Mouse (Mus musculus): ENCODE measurements around the gene Ly86. TPM values are rescaled to one million over a fixed set of nuclear protein-coding genes. Genes with fewer than 3 reads are reported as not detected.

The Ly86 gene
- polyA plus RNA-seq, 1 experiment from 2014 or later: 10.7 TPM

DNA sequence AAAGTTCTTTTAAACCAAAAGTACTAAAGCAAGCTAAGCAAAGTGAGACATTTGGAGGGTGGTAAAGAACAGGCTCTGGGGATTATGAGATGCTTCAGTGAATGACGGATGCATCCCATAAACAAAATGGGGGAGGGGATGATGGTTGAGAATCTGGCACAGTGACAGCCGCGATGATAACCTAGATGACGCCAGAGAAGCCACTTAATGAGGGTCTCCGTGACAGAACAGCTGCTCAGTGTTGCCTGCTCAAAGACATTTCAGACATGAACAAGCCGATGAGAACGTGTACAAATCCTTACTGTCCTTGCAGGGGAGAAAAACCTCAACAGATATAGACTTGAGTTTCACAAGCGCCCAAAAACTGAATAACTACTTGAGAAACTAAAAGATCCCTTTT lies 15.3 kb upstream of the Ly86 start:
- Histone ChIP-seq H3K9ac (replicated peaks) (no peak overlapping the region), H3K4me2 (no peak overlapping the region), H3K4me3 (replicated peaks) (no peak overlapping the region), H3K4me1 (no peaks in the 10 kb centered on the region), H3K9me3 (replicated peaks) (no peaks in the 10 kb centered on the region), H3K36me3 (no peaks in the 10 kb centered on the region), H3K27me3 (replicated peaks) (no peaks in the 10 kb centered on the region), H3K27ac (replicated peaks) (no peak overlapping the region)
- WGBS: 67% methylated on average over 8 of the region's 8 CpGs
- ATAC-seq (ENCODE audit: low FRiP score): no peak

DNA sequence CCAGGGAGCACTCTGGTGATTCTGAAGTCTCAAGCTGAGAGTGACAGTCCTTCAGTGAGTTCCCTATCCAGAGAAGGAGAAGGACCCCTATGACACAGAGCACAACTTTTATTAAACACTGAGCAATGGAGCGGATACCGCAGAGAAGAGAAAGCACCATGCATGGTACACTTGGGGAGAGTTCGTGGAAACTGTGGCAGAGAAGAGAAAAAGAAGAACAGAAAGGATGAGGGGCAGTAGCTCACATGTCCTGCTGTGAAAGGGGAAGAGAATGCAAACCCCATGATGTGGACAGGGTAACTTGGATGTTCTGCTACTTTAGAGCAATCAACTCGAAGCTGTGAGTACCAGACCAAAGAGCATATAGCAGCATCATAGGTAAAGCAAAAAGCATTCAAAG lies 14.0 kb upstream of the Ly86 start:
- Histone ChIP-seq H3K4me1 (no peaks in the 10 kb centered on the region), H3K9me3 (replicated peaks) (no peaks in the 10 kb centered on the region), H3K4me2 (no peak overlapping the region), H3K36me3 (no peaks in the 10 kb centered on the region), H3K4me3 (replicated peaks) (no peak overlapping the region), H3K27ac (replicated peaks) (no peak overlapping the region), H3K9ac (replicated peaks) (no peak overlapping the region), H3K27me3 (replicated peaks) (no peaks in the 10 kb centered on the region)
- 75% methylated on average over 4 of the region's 4 CpGs for WGBS
- ATAC-seq (ENCODE audit: low FRiP score): no peak

DNA sequence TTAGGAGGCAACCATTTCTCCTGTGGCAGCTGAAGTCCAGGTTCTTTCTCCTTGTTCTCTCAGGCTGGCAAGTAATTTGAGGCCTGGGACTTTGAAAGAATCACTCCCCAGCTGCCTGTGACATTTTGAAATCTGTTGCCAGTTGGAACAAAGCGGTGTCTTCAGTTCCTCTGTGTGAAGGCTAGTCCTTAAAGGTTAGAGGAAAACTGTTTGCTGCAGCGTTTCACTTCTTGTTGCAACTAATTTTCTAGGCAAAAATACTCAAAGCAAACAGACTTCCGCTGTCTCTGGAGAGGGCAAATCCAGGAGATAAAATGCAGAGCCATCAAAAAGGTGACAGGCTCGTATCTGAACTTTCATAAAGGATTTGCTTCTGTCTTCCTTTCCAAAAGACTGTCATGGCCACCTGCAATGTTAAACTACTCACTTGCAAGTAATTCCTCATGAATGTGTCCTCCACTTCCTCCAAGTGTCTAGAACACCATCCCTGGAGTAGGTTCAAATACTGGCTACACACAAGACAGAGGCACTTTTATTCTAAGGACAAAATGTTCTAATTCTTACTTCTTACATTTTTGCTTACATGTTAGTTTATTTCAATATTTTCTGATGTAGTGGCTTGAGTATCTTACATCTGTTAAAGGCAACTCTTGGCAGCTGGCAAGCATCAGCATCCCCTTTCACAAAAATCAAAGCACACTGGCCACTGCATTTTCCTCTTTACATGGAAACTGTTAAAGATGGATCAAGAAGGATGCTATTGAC lies 12.0 kb upstream of the Ly86 start:
- Histone ChIP-seq H3K9me3 (replicated peaks) (no peaks in the 10 kb centered on the region), H3K4me2 (no peak overlapping the region), H3K4me3 (replicated peaks) (no peak overlapping the region), H3K4me1 (no peaks in the 10 kb centered on the region), H3K9ac (replicated peaks) (no peak overlapping the region), H3K27me3 (replicated peaks) (no peaks in the 10 kb centered on the region), H3K36me3 (no peaks in the 10 kb centered on the region), H3K27ac (replicated peaks) (no peak overlapping the region)
- WGBS: 88% methylated on average over 4 of the region's 4 CpGs
- ATAC-seq (ENCODE audit: low FRiP score): no peak

DNA sequence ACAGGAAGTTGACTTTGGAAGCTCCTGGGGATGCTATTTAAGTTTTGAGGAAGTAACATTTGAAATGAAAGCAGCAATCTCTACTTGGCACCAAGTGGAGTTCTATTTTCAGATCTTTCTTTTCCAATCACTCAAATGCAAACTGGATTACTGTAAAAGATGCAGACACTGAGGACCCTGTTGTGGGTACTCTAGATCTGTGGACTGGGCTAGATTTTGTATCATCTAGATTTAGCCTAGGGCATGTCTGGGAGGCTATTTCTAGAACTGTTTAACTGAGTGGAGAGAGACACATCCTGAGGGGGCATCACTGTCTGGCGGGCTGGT lies 11.5 kb upstream of the Ly86 start:
- Histone ChIP-seq H3K9ac (replicated peaks) (no peak overlapping the region), H3K4me3 (replicated peaks) (no peak overlapping the region), H3K27me3 (replicated peaks) (no peaks in the 10 kb centered on the region), H3K4me1 (no peaks in the 10 kb centered on the region), H3K36me3 (no peaks in the 10 kb centered on the region), H3K9me3 (replicated peaks) (no peaks in the 10 kb centered on the region), H3K4me2 (no peak overlapping the region), H3K27ac (replicated peaks) (no peak overlapping the region)
- ATAC-seq (ENCODE audit: low FRiP score): no peak
- 82% methylated on average over 1 of the region's 1 CpGs for WGBS

DNA sequence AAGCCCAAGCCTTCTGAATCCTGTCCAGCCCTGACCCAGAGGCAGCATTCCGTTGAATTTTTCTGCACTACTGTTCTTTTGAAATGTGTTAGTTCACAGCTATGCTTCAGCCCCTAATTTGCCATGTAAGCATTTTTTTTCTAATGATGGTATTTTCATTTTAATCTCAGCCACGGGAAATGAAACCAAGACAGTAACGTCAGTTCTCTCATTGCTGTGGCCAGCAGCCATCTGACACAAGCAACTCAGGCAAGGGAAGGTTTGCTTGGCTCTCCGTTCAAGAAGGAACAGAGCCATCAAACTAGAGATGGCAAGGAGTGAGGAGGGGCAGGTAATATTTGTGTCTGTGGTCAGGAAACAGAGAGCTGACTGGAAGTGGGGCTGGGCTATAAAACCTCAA lies 7.7 kb upstream of the Ly86 start:
- Histone ChIP-seq H3K4me3 (replicated peaks) (no peak overlapping the region), H3K9me3 (replicated peaks) (no peaks in the 10 kb centered on the region), H3K27me3 (replicated peaks) (no peaks in the 10 kb centered on the region), H3K4me2 (no peak overlapping the region), H3K9ac (replicated peaks) (no peak overlapping the region), H3K27ac (replicated peaks) (no peak overlapping the region), H3K36me3 (no peaks in the 10 kb centered on the region), H3K4me1 (no peaks in the 10 kb centered on the region)
- WGBS: 79% methylated on average over 4 of the region's 4 CpGs
- no peak for ATAC-seq (ENCODE audit: low FRiP score)

DNA sequence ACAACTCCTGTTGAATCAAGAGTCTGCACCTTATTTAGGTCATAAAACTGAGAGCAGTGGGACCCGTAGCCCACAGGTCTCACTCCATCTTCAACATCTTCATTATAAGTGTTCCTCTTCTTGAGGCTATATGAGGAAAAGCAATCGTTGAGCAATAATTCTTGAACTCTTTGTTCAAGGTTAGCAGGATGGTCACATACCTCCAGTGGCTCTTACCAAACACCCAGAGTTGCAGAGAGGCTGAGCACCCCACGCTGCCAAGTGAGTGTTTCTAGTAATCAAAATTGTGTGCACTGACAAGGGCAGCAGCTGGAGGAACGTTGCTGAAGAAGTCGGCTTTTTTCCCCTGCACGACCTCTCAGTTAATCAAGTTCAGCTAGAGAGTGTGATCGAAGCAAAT lies 7.1 kb upstream of the Ly86 start:
- WGBS: 81% methylated on average over 7 of the region's 7 CpGs
- ATAC-seq (ENCODE audit: low FRiP score): no peak

DNA sequence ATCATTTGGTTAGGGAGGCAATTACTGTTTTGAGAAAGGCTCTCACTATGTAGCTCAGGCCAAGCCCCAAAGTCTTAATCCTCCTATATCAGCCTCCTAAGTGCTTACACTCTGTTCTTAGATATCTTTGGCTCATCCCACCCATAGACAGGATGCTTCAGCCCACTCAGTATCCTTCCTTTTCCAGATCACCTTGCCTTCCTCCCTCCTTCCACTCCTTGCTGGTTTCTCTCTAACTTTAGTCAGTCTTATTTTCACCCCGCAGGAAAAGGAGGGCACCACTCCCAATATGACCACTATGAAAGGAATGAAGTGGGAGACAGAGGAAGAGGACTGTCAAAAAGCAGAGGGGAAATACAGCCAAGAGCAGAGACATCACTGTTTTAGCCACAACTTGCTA lies 2.2 kb upstream of the Ly86 start:
- WGBS: 100% methylated on average over 1 of the region's 1 CpGs
- no peak for ATAC-seq (ENCODE audit: low FRiP score)
- Histone ChIP-seq H3K27me3 (replicated peaks) (no peaks in the 10 kb centered on the region), H3K9me3 (replicated peaks) (no peaks in the 10 kb centered on the region), H3K9ac (replicated peaks) (no peak overlapping the region), H3K36me3 (no peaks in the 10 kb centered on the region), H3K4me2 (no peak overlapping the region), H3K4me3 (replicated peaks) (no peak overlapping the region), H3K4me1 (no peaks in the 10 kb centered on the region), H3K27ac (replicated peaks) (no peak overlapping the region)

More for the DNA sequence above, 7.1 kb upstream of the Ly86 start:
- no peak overlapping the region for H3K27ac ChIP-seq (replicated peaks)
- H3K4me2 ChIP-seq: no peak overlapping the region
- no peaks in the 10 kb centered on the region for H3K9me3 ChIP-seq (replicated peaks)
- H3K9ac ChIP-seq (replicated peaks): no peak overlapping the region
- H3K4me3 ChIP-seq (replicated peaks): no peak overlapping the region
- H3K4me1 ChIP-seq: no peaks in the 10 kb centered on the region
- no peaks in the 10 kb centered on the region for H3K27me3 ChIP-seq (replicated peaks)
- H3K36me3 ChIP-seq: no peaks in the 10 kb centered on the region

DNA sequence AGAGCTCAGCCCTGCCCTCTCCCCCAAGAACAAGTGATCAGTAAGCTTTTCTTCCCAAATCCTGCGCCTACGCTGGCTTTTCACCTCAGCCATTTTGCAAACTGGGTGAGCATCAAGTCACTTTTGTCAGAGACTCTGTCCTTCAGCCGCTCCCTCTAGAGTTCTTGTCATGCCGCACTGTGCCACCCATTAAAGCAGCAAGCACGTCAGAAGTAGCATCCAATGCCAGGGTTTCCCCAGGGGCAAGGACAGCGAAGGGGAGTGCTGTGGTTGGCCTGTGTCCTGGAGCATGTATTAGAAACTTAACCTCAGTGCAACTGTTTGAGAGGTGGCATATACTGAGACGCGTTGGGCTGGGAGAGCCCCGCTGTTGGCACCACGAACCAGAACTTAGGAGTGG lies 815 bp downstream of the Ly86 start:
- no peaks in the 10 kb centered on the region for H3K27me3 ChIP-seq (replicated peaks)
- WGBS: 90% methylated on average over 10 of the region's 10 CpGs
- H3K4me2 ChIP-seq: no peak overlapping the region
- H3K36me3 ChIP-seq: no peaks in the 10 kb centered on the region
- ATAC-seq (ENCODE audit: low FRiP score): no peak
- no peaks in the 10 kb centered on the region for H3K9me3 ChIP-seq (replicated peaks)
- H3K4me3 ChIP-seq (replicated peaks): no peak overlapping the region
- no peak overlapping the region for H3K9ac ChIP-seq (replicated peaks)
- H3K4me1 ChIP-seq: no peaks in the 10 kb centered on the region
- no peak overlapping the region for H3K27ac ChIP-seq (replicated peaks)

DNA sequence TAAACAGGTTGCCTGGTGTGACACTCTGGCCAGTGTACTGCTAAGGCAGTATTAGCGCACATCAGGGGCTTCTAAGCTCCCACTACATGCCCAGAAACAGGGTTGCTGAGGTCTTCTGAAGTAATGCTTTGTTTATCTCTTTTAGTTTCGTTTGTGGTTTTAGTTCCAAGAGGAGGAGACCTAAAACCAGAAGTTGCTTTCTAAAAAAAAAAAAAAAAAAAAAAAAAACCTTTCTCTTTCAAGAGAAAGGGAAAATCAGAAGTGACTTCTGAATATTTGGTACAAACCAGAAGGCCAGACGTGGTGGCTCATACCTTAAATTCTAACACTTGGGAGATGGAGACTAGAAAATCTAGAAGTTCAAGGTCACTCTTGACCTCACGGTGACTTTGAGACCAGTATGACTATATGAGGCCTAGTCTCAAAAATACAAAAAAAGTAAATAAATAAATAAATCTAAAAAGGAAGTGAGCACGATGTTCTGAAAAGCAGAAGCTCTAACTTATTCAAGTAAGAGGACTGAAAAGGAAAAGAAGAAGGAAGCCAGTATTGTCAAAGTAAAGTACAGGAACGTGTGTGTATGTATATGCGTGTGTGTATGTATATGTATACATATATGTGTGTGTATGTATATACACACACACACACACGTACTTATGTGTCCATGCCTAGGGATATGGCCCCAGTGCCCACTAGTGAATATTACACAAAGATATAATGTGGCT lies 3.0 kb downstream of the Ly86 start:
- 88% methylated on average over 8 of the region's 8 CpGs for WGBS
- Histone ChIP-seq H3K4me2 (no peak overlapping the region), H3K27ac (replicated peaks) (no peak overlapping the region), H3K4me1 (no peaks in the 10 kb centered on the region), H3K9ac (replicated peaks) (no peak overlapping the region), H3K9me3 (replicated peaks) (no peaks in the 10 kb centered on the region), H3K36me3 (no peaks in the 10 kb centered on the region), H3K27me3 (replicated peaks) (no peaks in the 10 kb centered on the region), H3K4me3 (replicated peaks) (no peak overlapping the region)
- no peak for ATAC-seq (ENCODE audit: low FRiP score)

DNA sequence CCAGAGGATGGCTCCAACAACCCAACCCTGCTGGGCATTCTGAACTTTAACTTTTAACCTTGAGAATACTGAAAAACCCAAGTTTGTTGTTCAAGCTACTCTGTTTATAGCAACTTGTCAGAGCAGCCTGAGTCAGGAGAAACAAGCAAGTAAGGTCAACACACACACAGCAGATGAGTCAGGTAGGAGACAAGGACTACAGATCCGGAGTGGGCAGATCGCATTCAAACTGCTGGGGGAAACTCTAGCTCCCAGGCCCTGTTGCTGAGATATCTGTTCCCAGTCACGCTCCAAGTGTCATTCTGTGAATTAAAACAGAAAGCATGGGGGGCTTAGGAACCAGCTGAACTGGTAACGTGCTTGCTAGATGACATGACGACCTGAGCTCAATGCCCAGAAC lies 4.0 kb downstream of the Ly86 start:
- Histone ChIP-seq H3K4me1 (0 out of 2 replicates have a peak, but pooled peaks cover 4% of the 10 kb centered on the region), H3K27ac (replicated peaks) (no peak overlapping the region), H3K4me3 (replicated peaks) (no peak overlapping the region), H3K36me3 (no peaks in the 10 kb centered on the region), H3K4me2 (no peak overlapping the region), H3K27me3 (replicated peaks) (no peaks in the 10 kb centered on the region), H3K9me3 (replicated peaks) (no peaks in the 10 kb centered on the region), H3K9ac (replicated peaks) (no peak overlapping the region)
- ATAC-seq (ENCODE audit: low FRiP score): no peak
- 90% methylated on average over 5 of the region's 5 CpGs for WGBS

DNA sequence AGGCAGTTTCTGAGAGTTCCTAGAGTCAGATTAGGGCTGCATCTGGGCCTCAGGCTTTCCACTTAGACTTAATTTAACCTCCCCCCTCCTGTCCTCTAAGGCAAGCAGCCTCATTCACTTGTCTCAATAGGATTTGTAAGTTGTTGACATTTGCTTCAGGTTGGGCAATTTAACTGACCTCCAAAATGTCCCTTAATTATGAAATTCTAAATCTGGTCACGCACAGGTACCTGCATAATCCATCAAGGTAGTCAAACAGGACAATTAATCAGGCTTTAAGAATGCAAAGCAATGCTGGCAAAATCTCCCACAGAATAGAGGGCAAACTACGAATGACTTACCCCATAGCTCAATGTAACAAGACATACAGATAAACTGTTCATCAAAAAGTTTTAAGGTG lies 8.0 kb downstream of the Ly86 start:
- Histone ChIP-seq H3K27me3 (replicated peaks) (no peaks in the 10 kb centered on the region), H3K36me3 (no peaks in the 10 kb centered on the region), H3K4me2 (no peak overlapping the region), H3K9me3 (replicated peaks) (no peaks in the 10 kb centered on the region), H3K9ac (replicated peaks) (no peak overlapping the region), H3K4me3 (replicated peaks) (no peak overlapping the region), H3K4me1 (0 out of 2 replicates have a peak, but pooled peaks cover 4% of the 10 kb centered on the region), H3K27ac (replicated peaks) (no peak overlapping the region)
- 80% methylated on average over 2 of the region's 2 CpGs for whole genome bisulfite sequencing
- no peak for ATAC-seq (ENCODE audit: low FRiP score)

DNA sequence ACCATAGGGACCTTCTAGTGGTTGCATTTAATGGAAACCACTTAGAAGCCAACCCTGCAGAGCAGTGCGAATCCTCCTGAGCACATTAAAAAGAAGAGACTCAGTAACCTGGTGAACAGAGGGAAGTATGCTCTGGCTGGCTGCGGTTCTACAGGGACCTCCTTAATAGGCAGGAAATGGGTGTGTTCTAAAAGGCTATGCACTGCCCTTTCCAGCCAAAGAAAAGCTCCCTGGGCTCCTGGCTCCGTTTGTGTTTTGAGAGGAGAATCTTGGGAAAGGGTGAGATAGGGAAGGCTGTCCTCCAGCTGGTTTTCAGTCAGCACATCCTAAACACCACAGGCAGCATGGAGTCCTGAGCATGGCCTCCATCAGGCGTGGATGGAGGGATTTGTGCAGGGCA lies 8.9 kb downstream of the Ly86 start:
- no peak overlapping the region for H3K4me2 ChIP-seq
- H3K27ac ChIP-seq (replicated peaks): no peak overlapping the region
- H3K36me3 ChIP-seq: no peaks in the 10 kb centered on the region
- 0 out of 2 replicates have a peak, but pooled peaks cover 4% of the 10 kb centered on the region for H3K4me1 ChIP-seq
- no peaks in the 10 kb centered on the region for H3K9me3 ChIP-seq (replicated peaks)
- 60% methylated on average over 4 of the region's 4 CpGs for WGBS
- H3K4me3 ChIP-seq (replicated peaks): no peak overlapping the region
- H3K27me3 ChIP-seq (replicated peaks): no peaks in the 10 kb centered on the region
- H3K9ac ChIP-seq (replicated peaks): no peak overlapping the region
- no peak for ATAC-seq (ENCODE audit: low FRiP score)

Data from neural tube, embryonic 15.5 days (tissue).